Mouse (Mus musculus) layer of hippocampus, adult 9-10 months (tissue): ENCODE data around the gene Rilpl1.
A peak's percentile ranks its signal among the peaks of the same experiment; 100 is the strongest.
"Not testable (repeated sequence)": the region's sequence is repeated elsewhere in the genome, so short reads cannot be mapped to it uniquely, and the experiment has no call there.

Source experiments
- DNase-seq: peaks from one replicate; pipeline ENCODE4 v3.0.0; 2022; ENCODE audit warnings: low spot score

Gene Rilpl1

GRCm38 (mm10) chr5:124491732-124492131 lies 39.5 kb downstream of the Rilpl1 start:
- no peak for DNase-seq

GRCm38 (mm10) chr5:124488885-124489284 lies 42.3 kb downstream of the Rilpl1 start:
- DNase-seq: no peak

- DNase-seq: no peak
Measured at GRCm38 (mm10) chr5:124485654-124486053, 45.5 kb downstream of the Rilpl1 start.

- no peak for DNase-seq
Measured at GRCm38 (mm10) chr5:124483655-124484396, 47.4 kb downstream of the Rilpl1 start.

- DNase-seq: peak; percentile 72
Measured at GRCm38 (mm10) chr5:124482966-124483654, 48.1 kb downstream of the Rilpl1 start, which contains the start of gene Snrnp35. TSS of gene Snrnp35 (plus strand) at chr5:124483134.

GRCm38 (mm10) chr5:124482436-124482965 lies 48.7 kb downstream of the Rilpl1 start:
- DNase-seq: no peak

- no peak for DNase-seq
Measured at GRCm38 (mm10) chr5:124481714-124482113, 49.5 kb downstream of the Rilpl1 start.

- no peak for DNase-seq
Measured at GRCm38 (mm10) chr5:124480119-124480518, 51.1 kb downstream of the Rilpl1 start.

- DNase-seq: no peak
Measured at GRCm38 (mm10) chr5:124478873-124479204, 52.4 kb downstream of the Rilpl1 start.

- no peak for DNase-seq
Measured at GRCm38 (mm10) chr5:124470591-124471171, 60.5 kb downstream of the Rilpl1 start.

GRCm38 (mm10) chr5:124469486-124469885 lies 61.7 kb downstream of the Rilpl1 start:
- no peak for DNase-seq

GRCm38 (mm10) chr5:124468365-124468764 lies 62.8 kb downstream of the Rilpl1 start:
- no peak for DNase-seq

GRCm38 (mm10) chr5:124467766-124468165 lies 63.4 kb downstream of the Rilpl1 start:
- DNase-seq: no peak

- no peak for DNase-seq
Measured at GRCm38 (mm10) chr5:124464905-124465304, 66.3 kb downstream of the Rilpl1 start.

GRCm38 (mm10) chr5:124463462-124463861 lies 67.7 kb downstream of the Rilpl1 start:
- DNase-seq: no peak

- DNase-seq: no peak
Measured at GRCm38 (mm10) chr5:124462297-124463025, 68.7 kb downstream of the Rilpl1 start.

GRCm38 (mm10) chr5:124460922-124461321 lies 70.3 kb downstream of the Rilpl1 start:
- DNase-seq: not testable (repeated sequence)

GRCm38 (mm10) chr5:124456762-124457161 lies 74.4 kb downstream of the Rilpl1 start:
- DNase-seq: no peak

GRCm38 (mm10) chr5:124454082-124454419 lies 77.1 kb downstream of the Rilpl1 start:
- DNase-seq: no peak

GRCm38 (mm10) chr5:124453339-124454081 lies 77.7 kb downstream of the Rilpl1 start:
- DNase-seq: no peak

GRCm38 (mm10) chr5:124452494-124453228 lies 78.5 kb downstream of the Rilpl1 start:
- no peak for DNase-seq
